Mouse (Mus musculus) retina, postnatal 1 day (tissue): ENCODE results near the gene Crybb1.

ENCODE experiments used
- DNase-seq: peaks from one replicate; pipeline ENCODE4 v3.0.0-alpha.2; 2012

Crybb1 gene

DNA sequence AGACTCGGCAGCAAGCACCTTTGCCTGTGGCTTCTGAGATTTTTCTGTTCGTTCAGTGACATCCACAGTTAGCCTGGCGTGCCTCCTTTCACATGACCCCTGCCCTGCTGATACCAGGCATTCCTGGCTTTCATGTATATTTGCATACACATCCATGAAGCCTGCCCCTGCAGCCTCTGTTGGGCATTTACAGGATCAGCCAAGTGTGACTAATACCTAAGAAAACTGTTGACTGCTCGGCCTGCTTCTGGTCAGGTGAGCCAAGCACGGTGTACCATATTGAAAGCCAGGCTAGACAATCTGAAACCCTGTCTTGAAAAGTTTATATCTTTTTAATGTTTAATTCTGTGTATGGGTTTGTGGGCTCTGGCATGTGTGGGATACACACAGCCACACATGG lies 60.9 kb downstream of the Crybb1 start:
- DNase-seq, result no peak

DNA sequence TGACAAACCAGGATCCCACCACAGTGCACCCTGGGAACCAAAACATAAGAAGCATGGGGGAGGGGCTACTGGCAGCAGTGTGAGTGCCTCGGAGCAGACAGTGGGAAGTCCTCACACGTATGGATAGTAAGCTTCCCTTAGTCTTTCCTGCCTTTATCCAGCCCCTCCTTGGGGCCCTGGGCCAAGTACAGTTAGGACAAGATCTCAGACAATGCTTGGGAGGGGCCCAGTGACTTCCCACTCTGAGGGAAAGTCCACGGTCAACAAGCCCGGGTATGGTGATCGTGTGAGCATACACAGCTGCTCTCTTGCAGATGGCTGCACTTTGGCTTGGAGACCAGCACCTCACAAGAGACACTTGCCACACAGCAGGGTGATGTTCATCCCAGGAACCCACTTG lies 61.7 kb downstream of the Crybb1 start:
- no peak for DNase-seq
